Mouse (Mus musculus) embryonic facial prominence, embryonic 12.5 days (tissue): ENCODE results near the gene Duxbl1. TPM values are rescaled to one million over a fixed set of nuclear protein-coding genes. Genes with fewer than 3 reads are reported as not detected.
"Not testable (repeated sequence)": the region's sequence is repeated elsewhere in the genome, so short reads cannot be mapped to it uniquely, and the experiment has no call there.

ENCODE experiments used
- ATAC-seq: fragments of 200-750 bp; cut with Nextera tagmentation; 2 replicates; pipeline ENCODE4 v1.8.0; 2017; ENCODE audit not compliant: insufficient number of reproducible peaks, insufficient read depth, low FRiP score, low TSS enrichment
- H3K27ac ChIP-seq: fragments of 300-500 bp; sonication (generic); 2 replicates; pipeline ENCODE4 v1.5.1; 2016; ENCODE audit warnings: mild to moderate bottlenecking
- H3K27me3 ChIP-seq: fragments of 300-500 bp; sonication (generic); 2 replicates; pipeline ENCODE4 v1.6.1; 2016; ENCODE audit warnings: mild to moderate bottlenecking, moderate library complexity
- H3K36me3 ChIP-seq: fragments of 300-500 bp; sonication (generic); 2 replicates; pipeline ENCODE4 v1.6.1; 2016; ENCODE audit warnings: mild to moderate bottlenecking
- H3K4me1 ChIP-seq: fragments of 300-500 bp; sonication (generic); 2 replicates; pipeline ENCODE4 v1.6.1; 2016
- H3K4me2 ChIP-seq: fragments of 300-500 bp; sonication (generic); replicated peaks from 2 replicates; pipeline ENCODE4 v1.6.1; 2016; ENCODE audit warnings: mild to moderate bottlenecking, moderate library complexity
- H3K4me3 ChIP-seq: fragments of 300-500 bp; sonication (generic); 2 replicates; pipeline ENCODE4 v1.5.1; 2016; ENCODE audit warnings: mild to moderate bottlenecking
- H3K9ac ChIP-seq: fragments of 300-500 bp; sonication (generic); 2 replicates; pipeline ENCODE4 v1.6.1; 2016; ENCODE audit warnings: mild to moderate bottlenecking, moderate library complexity
- H3K9me3 ChIP-seq: fragments of 300-500 bp; sonication (generic); 2 replicates; pipeline ENCODE4 v1.6.1; 2016; ENCODE audit warnings: mild to moderate bottlenecking, moderate library complexity
- WGBS: fragments of 180-500 bp; shearing (Covaris S2); methylation state at CpG from one replicate; pipeline ENCODE4 v1.1.7; 2016; 5-methylcytosine and 5-hydroxymethylcytosine counted together
- polyA plus RNA-seq: library from polyadenylated mRNA; unstranded; fragments of >200 nt; fragmentation: Nextera tagmentation; extraction: Ambion mirVana; gene quantifications from 2 replicates; pipeline ENCODE4 v1.2.1, GENCODE M21; 2016

Gene Duxbl1
- polyA plus RNA-seq, 1 experiment from 2014 or later = 3.9 TPM

DNA sequence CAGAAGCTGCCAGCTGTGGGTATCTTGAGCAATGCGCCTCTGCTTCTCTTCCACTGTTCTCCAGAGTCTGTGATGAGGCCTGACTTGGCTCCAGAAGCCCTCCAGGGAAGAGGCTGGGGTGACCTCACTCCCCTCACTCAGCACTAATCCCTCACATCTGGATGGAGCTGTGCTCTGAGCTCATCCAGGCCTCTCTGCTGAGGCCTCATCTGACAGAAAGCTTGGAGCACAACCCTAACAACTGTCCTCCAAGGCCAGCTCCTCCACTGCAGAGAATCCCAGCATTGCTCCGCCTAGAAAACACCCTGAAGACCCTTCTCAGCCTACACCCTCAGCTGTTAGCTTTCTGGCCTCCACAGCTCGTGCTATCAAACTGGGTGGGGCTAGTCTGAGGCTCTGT, 56.0 kb downstream of the Duxbl1 start:
- H3K27me3 ChIP-seq, H3K36me3 ChIP-seq, H3K4me3 ChIP-seq, H3K9me3 ChIP-seq, H3K27ac ChIP-seq, H3K4me1 ChIP-seq, H3K4me2 ChIP-seq, ATAC-seq, H3K9ac ChIP-seq: not testable (repeated sequence)
- WGBS = no CpG with 5 or more reads among the region's 3 CpGs

DNA sequence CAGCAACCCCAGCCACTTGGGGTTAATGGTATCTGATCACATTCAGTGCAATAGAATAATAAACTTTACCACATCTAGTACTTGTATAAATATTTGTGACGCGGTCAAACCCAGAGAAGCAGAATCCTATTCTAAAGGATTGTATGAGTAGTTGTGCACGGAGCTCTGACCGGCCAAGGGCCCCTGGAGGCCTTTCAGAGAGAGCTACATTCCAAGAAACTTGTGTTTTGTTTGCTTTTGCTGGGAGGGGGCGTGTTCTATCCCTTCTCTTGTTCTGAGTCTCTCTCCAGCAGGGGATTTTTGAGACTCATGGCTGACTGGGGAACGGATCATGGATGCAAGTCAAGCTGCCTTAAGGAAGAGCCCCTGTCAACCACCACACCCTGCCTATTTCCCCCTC, 57.1 kb downstream of the Duxbl1 start:
- not testable (repeated sequence) for H3K4me3 ChIP-seq, H3K27ac ChIP-seq, H3K4me2 ChIP-seq, H3K36me3 ChIP-seq, H3K4me1 ChIP-seq, H3K27me3 ChIP-seq, H3K9ac ChIP-seq, H3K9me3 ChIP-seq, ATAC-seq
- WGBS = no CpG with 5 or more reads among the region's 6 CpGs

Other genes with a start within 250 kb of the Duxbl1 start
- gene Zcchc24, start 209.5 kb upstream of the Duxbl1 start, polyA plus RNA-seq = 47.3 and 47.4 TPM in 2 replicates
- gene Anxa11, start 136.4 kb upstream of the Duxbl1 start, polyA plus RNA-seq = 9.8 and 14.4 TPM in 2 replicates
- 0.24 TPM in 1 of 2 replicates, not detected in the other for gene Plac9a, start 75.5 kb upstream of the Duxbl1 start, polyA plus RNA-seq
- 2.9 and 3.7 TPM in 2 replicates for gene Tmem254a, start 50.9 kb upstream of the Duxbl1 start, polyA plus RNA-seq
- not detected in 2 replicates for gene Cphx1, start 40.3 kb upstream of the Duxbl1 start, polyA plus RNA-seq
- 2.7 and 5.9 TPM in 2 replicates for gene Gm9780, start 64.1 kb downstream of the Duxbl1 start, polyA plus RNA-seq
- gene Tmem254c, start 88.8 kb downstream of the Duxbl1 start, polyA plus RNA-seq = 26.6 and 29.4 TPM in 2 replicates
- not detected in 2 replicates for gene Cphx2, start 102.9 kb downstream of the Duxbl1 start, polyA plus RNA-seq
- not detected in 2 replicates for gene Cphx3, start 103.7 kb downstream of the Duxbl1 start, polyA plus RNA-seq
- 3.4 TPM in 1 of 2 replicates, not detected in the other for gene Duxbl2, start 139.8 kb downstream of the Duxbl1 start, polyA plus RNA-seq
- gene Plac9b, start 203.9 kb downstream of the Duxbl1 start, polyA plus RNA-seq = 2.3 and 2.8 TPM in 2 replicates
- gene Tmem254b, start 228.5 kb downstream of the Duxbl1 start, polyA plus RNA-seq = 21.6 and 25.4 TPM in 2 replicates